Mouse (Mus musculus): ENCODE measurements around the gene Gm3776. TPM values are rescaled to one million over a fixed set of nuclear protein-coding genes. Genes with fewer than 3 reads are reported as not detected.
"Not testable (repeated sequence)": the region's sequence is repeated elsewhere in the genome, so short reads cannot be mapped to it uniquely, and the experiment has no call there.

Gene Gm3776
- polyA plus RNA-seq, 1 experiment from 2014 or later: not detected

DNA sequence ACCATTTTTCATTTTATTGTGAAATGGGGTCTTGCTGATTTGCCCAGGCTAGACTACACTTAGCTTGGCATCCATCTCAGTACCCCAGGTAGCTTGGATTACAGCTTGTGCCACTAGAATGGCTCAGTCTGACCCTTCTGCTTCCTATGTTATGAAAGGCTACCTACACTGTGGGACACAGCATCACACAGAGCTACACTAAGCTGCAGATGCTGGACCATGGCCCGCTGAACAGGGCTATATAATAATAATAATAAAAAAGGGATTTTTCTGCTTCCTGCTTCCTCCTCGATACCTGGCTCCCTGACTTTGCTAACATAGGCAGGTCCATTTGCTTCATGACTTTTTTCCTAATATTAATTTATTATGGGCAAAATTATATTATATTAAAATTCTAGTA, 32.5 kb upstream of the Gm3776 start:
- no peak overlapping the region for H3K4me3 ChIP-seq (ENCODE audit: low read depth, low read length)

DNA sequence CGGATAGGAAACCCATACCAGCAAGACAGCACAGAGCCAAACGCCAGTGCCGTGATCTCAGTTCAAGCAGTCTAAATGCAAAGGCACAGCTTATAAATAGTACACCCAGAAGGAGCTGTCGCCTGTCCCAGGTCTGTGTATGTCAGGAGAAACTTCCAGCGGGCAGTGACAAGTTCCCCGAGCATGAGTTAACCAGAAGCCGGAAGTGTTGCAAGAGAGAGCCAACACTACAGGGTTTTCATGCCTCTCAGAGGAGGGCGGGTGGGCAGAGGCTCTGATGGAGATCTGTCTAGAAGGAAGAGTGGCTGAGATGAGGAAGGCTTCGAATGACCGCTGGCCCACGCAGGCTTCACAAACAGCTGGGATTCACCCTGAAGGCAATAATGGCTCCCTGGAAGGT, 31.6 kb upstream of the Gm3776 start:
- H3K36me3 ChIP-seq (ENCODE audit: control insufficient read depth, insufficient read depth, low read length): no peaks in the 10 kb centered on the region
- 83% methylated on average over 11 of the region's 11 CpGs for WGBS
- DNase-seq (ENCODE audit: low spot score) (no peak), ATAC-seq (ENCODE audit: low FRiP score) (no peak)
- no peaks in the 10 kb centered on the region for H3K27me3 ChIP-seq (ENCODE audit: control insufficient read depth, insufficient read depth, low read length)
- no peak overlapping the region for H3K27ac ChIP-seq (ENCODE audit: low read depth, low read length)
- no peaks in the 10 kb centered on the region for H3K4me1 ChIP-seq (replicated peaks; ENCODE audit: control insufficient read depth, insufficient read depth, low read length)
- no peak overlapping the region for H3K4me3 ChIP-seq (ENCODE audit: low read depth, low read length)
- H3K4me2 ChIP-seq (replicated peaks; ENCODE audit: low read depth, low read length): no peak overlapping the region
- no peak overlapping the region for H3K9ac ChIP-seq (ENCODE audit: low read depth, low read length)
- no peaks in the 10 kb centered on the region for H3K9me3 ChIP-seq (ENCODE audit: control insufficient read depth, low read length)

More for the DNA sequence above, 32.5 kb upstream of the Gm3776 start:
- no peak for DNase-seq (ENCODE audit: low spot score)
- Histone ChIP-seq H3K27ac (ENCODE audit: low read depth, low read length) (no peak overlapping the region), H3K27me3 (ENCODE audit: control insufficient read depth, insufficient read depth, low read length) (no peaks in the 10 kb centered on the region), H3K4me2 (replicated peaks; ENCODE audit: low read depth, low read length) (no peak overlapping the region), H3K36me3 (ENCODE audit: control insufficient read depth, insufficient read depth, low read length) (no peaks in the 10 kb centered on the region), H3K4me1 (replicated peaks; ENCODE audit: control insufficient read depth, insufficient read depth, low read length) (no peaks in the 10 kb centered on the region), H3K9me3 (ENCODE audit: control insufficient read depth, low read length) (no peaks in the 10 kb centered on the region), H3K9ac (ENCODE audit: low read depth, low read length) (no peak overlapping the region)
- ATAC-seq (ENCODE audit: low FRiP score): no peak
- WGBS: 97% methylated on average over 2 of the region's 2 CpGs

DNA sequence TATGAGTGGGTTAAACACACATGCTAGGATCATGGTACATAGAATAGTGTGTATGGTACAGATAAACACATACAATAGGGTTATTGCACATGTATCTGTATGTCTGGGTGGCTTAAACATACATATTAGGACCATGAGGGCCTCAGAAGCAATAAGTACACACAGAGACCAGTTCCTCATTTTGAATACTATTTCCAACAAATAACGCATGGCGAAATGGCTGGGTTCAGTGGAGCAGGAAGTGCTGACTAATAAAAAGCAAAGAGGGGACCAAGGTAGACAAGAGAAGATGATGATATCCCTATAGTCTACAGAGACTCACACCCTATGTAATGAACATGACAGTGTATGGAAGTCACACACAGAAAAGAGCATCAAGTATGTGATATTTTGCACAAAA, 28.8 kb upstream of the Gm3776 start:
- no peak for ATAC-seq (ENCODE audit: low FRiP score)
- WGBS: 94% methylated on average over 2 of the region's 2 CpGs
- no peak overlapping the region for H3K9ac ChIP-seq (ENCODE audit: low read depth, low read length)

DNA sequence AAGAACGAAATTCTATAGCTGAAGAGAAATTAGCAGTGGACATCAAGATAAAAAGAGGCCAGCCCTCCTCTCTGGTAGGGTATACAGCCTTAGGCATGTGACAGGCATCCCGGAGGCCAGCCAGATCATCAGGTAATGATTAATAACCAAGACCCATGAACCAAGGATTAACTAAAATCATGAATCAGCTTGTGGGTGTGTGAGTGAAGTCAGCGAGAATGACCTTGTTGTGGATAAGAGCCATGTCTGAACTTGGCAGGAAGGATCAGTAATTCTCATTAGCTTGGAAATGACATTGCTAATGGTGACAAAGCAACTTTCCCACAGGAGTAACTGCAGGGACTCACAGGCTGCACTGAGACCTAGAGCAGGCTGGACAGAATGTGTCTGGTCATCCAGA, 27.3 kb upstream of the Gm3776 start:
- not testable (repeated sequence) for H3K36me3 ChIP-seq (ENCODE audit: control insufficient read depth, insufficient read depth, low read length); H3K9ac ChIP-seq (ENCODE audit: low read depth, low read length); H3K4me1 ChIP-seq (replicated peaks; ENCODE audit: control insufficient read depth, insufficient read depth, low read length); ATAC-seq (ENCODE audit: low FRiP score); DNase-seq (ENCODE audit: low spot score); H3K4me2 ChIP-seq (replicated peaks; ENCODE audit: low read depth, low read length); H3K27ac ChIP-seq (ENCODE audit: low read depth, low read length); H3K4me3 ChIP-seq (ENCODE audit: low read depth, low read length); H3K27me3 ChIP-seq (ENCODE audit: control insufficient read depth, insufficient read depth, low read length); H3K9me3 ChIP-seq (ENCODE audit: control insufficient read depth, low read length)
- WGBS: 68% methylated on average over 3 of the region's 3 CpGs

More for the DNA sequence above, 28.8 kb upstream of the Gm3776 start:
- no peaks in the 10 kb centered on the region for H3K27me3 ChIP-seq (ENCODE audit: control insufficient read depth, insufficient read depth, low read length)
- H3K4me2 ChIP-seq (replicated peaks; ENCODE audit: low read depth, low read length): no peak overlapping the region
- no peaks in the 10 kb centered on the region for H3K36me3 ChIP-seq (ENCODE audit: control insufficient read depth, insufficient read depth, low read length)
- H3K27ac ChIP-seq (ENCODE audit: low read depth, low read length): no peak overlapping the region
- no peak overlapping the region for H3K4me3 ChIP-seq (ENCODE audit: low read depth, low read length)
- no peaks in the 10 kb centered on the region for H3K9me3 ChIP-seq (ENCODE audit: control insufficient read depth, low read length)
- no peak for DNase-seq (ENCODE audit: low spot score)
- H3K4me1 ChIP-seq (replicated peaks; ENCODE audit: control insufficient read depth, insufficient read depth, low read length): no peaks in the 10 kb centered on the region

DNA sequence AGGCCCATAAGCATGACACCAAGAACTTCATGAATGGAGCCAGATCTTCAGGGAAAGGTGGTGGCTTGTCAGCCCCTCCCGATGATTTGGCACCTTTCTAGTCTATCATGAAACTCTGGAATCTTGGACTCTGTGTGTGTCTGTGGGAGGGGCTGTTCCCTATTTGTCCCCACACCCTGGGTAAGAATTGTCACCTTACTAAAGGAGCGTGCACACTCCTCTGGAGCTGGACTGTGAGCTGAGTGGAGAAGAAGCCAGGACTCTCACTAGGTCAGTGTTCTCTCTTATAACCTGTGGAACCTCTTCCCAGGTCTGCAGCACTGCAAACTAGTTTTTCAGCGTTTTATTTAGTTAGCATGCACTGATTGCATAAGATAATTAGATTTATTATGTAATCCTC, 26.5 kb upstream of the Gm3776 start, which contains the start of gene Gsta1:
Gene Gsta1 (plus strand): TSS at position 196 of the 400 bp plus-strand sequence.
- not testable (repeated sequence) for H3K27me3 ChIP-seq (ENCODE audit: control insufficient read depth, insufficient read depth, low read length); H3K9ac ChIP-seq (ENCODE audit: low read depth, low read length); H3K27ac ChIP-seq (ENCODE audit: low read depth, low read length); H3K4me1 ChIP-seq (replicated peaks; ENCODE audit: control insufficient read depth, insufficient read depth, low read length); ATAC-seq (ENCODE audit: low FRiP score); H3K9me3 ChIP-seq (ENCODE audit: control insufficient read depth, low read length); H3K36me3 ChIP-seq (ENCODE audit: control insufficient read depth, insufficient read depth, low read length); DNase-seq (ENCODE audit: low spot score); H3K4me3 ChIP-seq (ENCODE audit: low read depth, low read length); H3K4me2 ChIP-seq (replicated peaks; ENCODE audit: low read depth, low read length)
- WGBS: 82% methylated on average over 1 of the region's 3 CpGs

DNA sequence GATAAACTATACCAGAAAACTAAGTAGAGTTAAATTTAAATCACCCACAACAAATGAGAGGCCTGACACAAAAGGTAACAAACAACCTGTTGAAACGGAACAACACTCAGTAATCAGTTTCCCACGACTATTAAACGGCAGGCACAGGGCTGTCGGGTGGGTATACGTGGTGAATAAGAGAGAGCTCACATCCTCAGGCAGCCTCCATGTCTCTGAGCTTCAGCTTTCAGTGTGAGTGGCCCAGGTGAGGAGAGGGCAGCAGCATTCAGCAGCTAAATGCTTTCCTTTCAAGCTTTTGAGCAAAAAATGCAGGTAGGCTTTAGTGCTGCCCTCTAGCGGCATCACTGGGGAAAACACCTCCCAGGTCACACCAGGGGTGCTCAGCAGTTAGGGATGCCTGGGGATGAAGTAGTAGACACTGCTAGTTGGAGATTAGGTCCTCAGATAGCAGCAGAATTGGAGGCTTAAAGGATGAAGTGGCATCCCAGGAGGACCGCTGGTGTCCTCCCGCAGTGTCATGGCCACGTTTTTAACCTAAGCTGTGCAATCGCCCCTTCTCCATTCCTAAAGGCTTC, 23.7 kb upstream of the Gm3776 start:
- not testable (repeated sequence) for H3K4me3 ChIP-seq (ENCODE audit: low read depth, low read length); H3K36me3 ChIP-seq (ENCODE audit: control insufficient read depth, insufficient read depth, low read length); H3K4me2 ChIP-seq (replicated peaks; ENCODE audit: low read depth, low read length); H3K27ac ChIP-seq (ENCODE audit: low read depth, low read length); H3K9me3 ChIP-seq (ENCODE audit: control insufficient read depth, low read length); ATAC-seq (ENCODE audit: low FRiP score); H3K4me1 ChIP-seq (replicated peaks; ENCODE audit: control insufficient read depth, insufficient read depth, low read length); H3K27me3 ChIP-seq (ENCODE audit: control insufficient read depth, insufficient read depth, low read length); DNase-seq (ENCODE audit: low spot score); H3K9ac ChIP-seq (ENCODE audit: low read depth, low read length)
- no CpG with 5 or more reads among the region's 10 CpGs for WGBS

- DNase-seq (ENCODE audit: low spot score); ATAC-seq (ENCODE audit: low FRiP score); H3K36me3 ChIP-seq (ENCODE audit: control insufficient read depth, insufficient read depth, low read length); H3K4me3 ChIP-seq (ENCODE audit: low read depth, low read length); H3K9ac ChIP-seq (ENCODE audit: low read depth, low read length); H3K4me1 ChIP-seq (replicated peaks; ENCODE audit: control insufficient read depth, insufficient read depth, low read length); H3K4me2 ChIP-seq (replicated peaks; ENCODE audit: low read depth, low read length); H3K27ac ChIP-seq (ENCODE audit: low read depth, low read length); H3K9me3 ChIP-seq (ENCODE audit: control insufficient read depth, low read length); H3K27me3 ChIP-seq (ENCODE audit: control insufficient read depth, insufficient read depth, low read length): not testable (repeated sequence)
- WGBS: 70% methylated on average over 3 of the region's 4 CpGs
Observed at GRCm38 (mm10) chr9:78255683-78256470, 1.1 kb upstream of the Gm3776 start.

- not testable (repeated sequence) for H3K4me3 ChIP-seq (ENCODE audit: low read depth, low read length); H3K36me3 ChIP-seq (ENCODE audit: control insufficient read depth, insufficient read depth, low read length); DNase-seq (ENCODE audit: low spot score); H3K4me1 ChIP-seq (replicated peaks; ENCODE audit: control insufficient read depth, insufficient read depth, low read length); H3K9ac ChIP-seq (ENCODE audit: low read depth, low read length); H3K27ac ChIP-seq (ENCODE audit: low read depth, low read length); H3K9me3 ChIP-seq (ENCODE audit: control insufficient read depth, low read length); ATAC-seq (ENCODE audit: low FRiP score); H3K27me3 ChIP-seq (ENCODE audit: control insufficient read depth, insufficient read depth, low read length); H3K4me2 ChIP-seq (replicated peaks; ENCODE audit: low read depth, low read length)
- WGBS: 0% methylated on average over 1 of the region's 6 CpGs
Observed at GRCm38 (mm10) chr9:78259688-78260087, 2.8 kb downstream of the Gm3776 start.

GRCm38 (mm10) chr9:78270945-78271344, 14.0 kb downstream of the Gm3776 start:
- not testable (repeated sequence) for H3K36me3 ChIP-seq (ENCODE audit: control insufficient read depth, insufficient read depth, low read length); DNase-seq (ENCODE audit: low spot score); ATAC-seq (ENCODE audit: low FRiP score)

More at GRCm38 (mm10) chr9:78270945-78271344, 14.0 kb downstream of the Gm3776 start:
- H3K9ac ChIP-seq (ENCODE audit: low read depth, low read length); H3K4me3 ChIP-seq (ENCODE audit: low read depth, low read length); H3K4me2 ChIP-seq (replicated peaks; ENCODE audit: low read depth, low read length); H3K4me1 ChIP-seq (replicated peaks; ENCODE audit: control insufficient read depth, insufficient read depth, low read length); H3K27me3 ChIP-seq (ENCODE audit: control insufficient read depth, insufficient read depth, low read length); H3K27ac ChIP-seq (ENCODE audit: low read depth, low read length); H3K9me3 ChIP-seq (ENCODE audit: control insufficient read depth, low read length): not testable (repeated sequence)
- 83% methylated on average over 3 of the region's 3 CpGs for WGBS
